Mouse (Mus musculus) large intestine, adult 2 months (tissue): ENCODE data around the gene Msl1. TPM values are rescaled to one million over a fixed set of nuclear protein-coding genes. Genes with fewer than 3 reads are reported as not detected.

Source experiments
- DNase-seq: peaks from one replicate; pipeline ENCODE4 v3.0.0-alpha.2; 2012; ENCODE audit warnings: low read depth, low spot score
- WGBS: fragments of 180-500 bp; shearing (Covaris S2); methylation state at CpG from one replicate; pipeline ENCODE4 v1.1.7; 2018; 5-methylcytosine and 5-hydroxymethylcytosine counted together
- polyA plus RNA-seq: library from polyadenylated mRNA; depleted of rRNA; stranded (reverse); fragments of >200 nt; gene quantifications from 2 replicates; pipeline ENCODE4 v1.2.3, GENCODE M21; 2012; rRNA removed

Gene Msl1
- polyA plus RNA-seq, 1 experiment = 22.1 TPM

DNA sequence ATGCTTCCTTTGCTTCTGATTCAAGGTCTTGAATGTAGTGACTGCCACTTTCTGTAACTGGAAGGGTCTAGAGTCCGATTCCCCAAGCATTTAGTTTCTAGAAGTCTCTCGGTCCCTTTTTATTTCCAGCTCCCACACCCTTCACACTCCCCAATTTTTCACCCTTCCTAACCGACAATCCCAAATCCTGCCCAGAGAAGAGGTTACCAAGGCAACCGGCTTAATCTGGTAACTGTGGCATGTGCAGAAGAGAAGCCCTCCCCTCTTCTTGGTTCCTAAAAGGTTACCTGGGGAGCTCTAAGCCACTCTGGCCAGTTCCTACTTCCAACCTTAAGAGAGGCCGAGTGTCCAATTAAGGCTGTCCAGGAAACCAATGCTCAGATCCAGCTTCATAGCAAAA is 40.0 kb downstream of the Msl1 start:
- no peak for DNase-seq

DNA sequence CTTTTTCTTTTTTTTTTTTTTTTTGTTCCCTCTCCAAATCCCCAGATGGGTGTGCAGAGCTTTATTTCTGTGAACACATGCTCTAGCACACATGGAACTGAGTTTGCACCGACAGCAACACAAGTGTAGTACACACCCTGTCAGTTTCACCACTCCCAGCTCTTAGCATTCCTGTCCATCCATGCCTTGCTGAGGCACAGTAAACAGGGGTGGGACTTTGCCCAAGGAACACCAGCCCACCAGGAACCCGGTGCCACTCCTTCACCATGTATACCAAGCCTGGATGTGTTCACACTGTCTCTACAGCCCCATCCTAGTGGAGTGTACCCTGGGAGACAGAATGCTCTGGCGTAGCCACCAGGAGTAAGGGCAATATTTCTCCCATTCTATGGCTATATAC is 40.4 kb downstream of the Msl1 start:
- no peak for DNase-seq
- WGBS = 21% methylated on average over 3 of the region's 3 CpGs

More for the DNA sequence above, 40.0 kb downstream of the Msl1 start:
- 43% methylated on average over 5 of the region's 5 CpGs for WGBS

DNA sequence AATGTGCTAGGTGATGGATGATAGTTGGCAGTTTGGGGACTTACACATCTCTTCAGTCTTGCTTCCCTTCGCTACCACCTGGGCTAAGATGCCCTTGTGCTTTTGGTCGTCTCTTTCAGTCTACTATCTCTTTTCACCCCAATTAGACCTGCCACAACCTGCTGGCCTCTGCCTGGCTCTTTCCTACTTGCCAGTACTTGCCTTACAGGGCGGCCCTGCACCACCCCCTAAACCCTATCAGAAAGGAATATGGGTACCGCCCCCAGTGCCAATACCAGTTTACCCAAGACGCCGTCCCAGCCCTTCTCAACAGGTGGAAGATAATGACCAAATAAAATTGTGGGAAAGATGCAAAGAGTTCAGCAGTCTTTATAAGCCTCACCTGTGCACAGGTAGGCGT is 40.8 kb downstream of the Msl1 start:
- 13% methylated on average over 7 of the region's 7 CpGs for WGBS
- DNase-seq = no peak

DNA sequence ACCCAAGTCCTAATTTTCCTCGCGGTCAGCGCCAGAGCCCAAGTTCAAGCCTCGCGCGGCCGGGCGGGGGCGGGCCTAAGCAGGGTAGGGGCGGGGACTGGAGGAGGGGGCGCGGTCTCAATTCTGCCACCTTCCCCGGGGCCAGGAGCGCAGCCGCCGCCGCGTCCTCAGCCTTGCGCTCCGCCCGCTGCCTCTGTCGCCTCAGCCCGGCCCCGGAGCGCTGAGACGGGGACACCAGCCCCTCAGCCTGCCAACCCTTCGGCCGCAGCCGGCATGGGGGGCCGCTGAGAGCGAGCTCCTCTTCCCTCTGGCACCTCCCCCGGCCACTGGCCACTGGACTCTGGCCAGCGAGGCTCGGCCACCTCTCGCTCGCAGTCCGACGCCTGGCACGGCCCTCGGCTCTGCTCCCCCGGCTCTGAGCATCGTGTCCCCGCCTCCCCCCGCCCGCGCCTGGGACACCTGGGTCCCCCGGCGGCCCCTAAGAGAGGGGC is 41.4 kb downstream of the Msl1 start, which contains the start of gene Rapgefl1:
Gene Rapgefl1 (plus strand): TSS at position 135 of the 491 bp plus-strand sequence.
- DNase-seq = no peak
- 1% methylated on average over 47 of the region's 48 CpGs for WGBS

DNA sequence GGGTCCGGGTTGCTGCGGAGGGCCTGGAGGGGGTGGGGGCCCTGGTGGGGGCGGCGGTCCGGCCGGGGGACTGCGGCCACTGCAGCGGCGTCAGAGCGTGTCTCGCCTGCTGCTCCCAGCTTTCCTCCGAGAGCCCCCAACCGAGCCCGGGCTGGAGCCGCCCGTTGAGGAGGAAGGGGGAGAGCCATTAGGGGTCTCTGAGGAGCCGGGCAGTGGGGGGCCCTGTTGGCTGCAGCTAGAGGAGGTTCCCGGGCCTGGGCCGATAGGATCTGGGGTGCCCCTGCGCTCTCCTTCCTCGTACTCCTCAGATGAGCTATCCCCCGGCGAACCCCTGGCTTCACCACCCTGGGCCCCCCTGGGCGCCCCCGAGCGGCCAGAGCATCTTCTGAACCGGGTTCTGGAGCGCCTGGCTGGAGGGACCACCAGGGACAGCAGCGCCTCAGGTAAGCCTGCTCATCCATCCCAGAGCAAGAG is 42.0 kb downstream of the Msl1 start:
- 3% methylated on average over 28 of the region's 29 CpGs for WGBS
- DNase-seq = no peak

DNA sequence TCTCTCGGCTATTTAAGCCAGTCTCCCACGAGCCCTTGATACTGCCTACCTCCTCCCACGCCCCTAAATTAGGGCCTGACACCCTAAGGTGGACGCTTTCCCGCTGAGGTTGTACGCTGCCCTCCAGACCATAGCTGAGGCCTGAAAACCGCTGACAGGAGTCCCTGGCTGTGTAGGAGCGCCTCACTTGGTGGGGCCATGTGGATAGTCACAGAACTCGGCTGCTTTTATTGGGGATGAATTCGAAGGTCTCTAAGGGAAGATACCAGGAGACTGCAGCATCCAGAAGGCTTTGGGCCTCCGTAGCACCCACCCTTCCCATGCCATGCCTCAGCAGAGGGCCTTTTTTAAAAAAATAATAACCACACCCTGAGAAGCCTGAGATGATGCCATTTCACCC is 42.6 kb downstream of the Msl1 start:
- DNase-seq = no peak
- WGBS = 57% methylated on average over 11 of the region's 11 CpGs

DNA sequence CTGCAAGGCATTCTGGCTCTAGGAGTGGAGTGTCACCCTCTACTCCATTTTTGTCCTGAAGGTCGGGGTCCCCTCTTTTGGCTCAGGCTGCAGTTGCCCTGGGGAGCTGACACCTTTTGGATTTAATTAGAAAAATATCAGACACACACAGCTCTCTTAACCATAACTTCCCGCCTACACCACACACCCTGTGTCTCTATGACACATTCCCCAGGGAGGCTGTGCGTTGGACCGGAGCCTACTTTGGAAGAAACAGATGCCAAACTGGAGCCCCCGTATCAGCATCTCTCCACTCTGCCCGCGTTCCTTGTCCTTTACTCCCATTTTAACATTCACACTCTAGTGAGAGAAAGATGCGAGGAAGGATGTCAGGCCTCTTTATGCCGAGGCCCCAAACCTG is 43.2 kb downstream of the Msl1 start:
- DNase-seq = no peak

DNA sequence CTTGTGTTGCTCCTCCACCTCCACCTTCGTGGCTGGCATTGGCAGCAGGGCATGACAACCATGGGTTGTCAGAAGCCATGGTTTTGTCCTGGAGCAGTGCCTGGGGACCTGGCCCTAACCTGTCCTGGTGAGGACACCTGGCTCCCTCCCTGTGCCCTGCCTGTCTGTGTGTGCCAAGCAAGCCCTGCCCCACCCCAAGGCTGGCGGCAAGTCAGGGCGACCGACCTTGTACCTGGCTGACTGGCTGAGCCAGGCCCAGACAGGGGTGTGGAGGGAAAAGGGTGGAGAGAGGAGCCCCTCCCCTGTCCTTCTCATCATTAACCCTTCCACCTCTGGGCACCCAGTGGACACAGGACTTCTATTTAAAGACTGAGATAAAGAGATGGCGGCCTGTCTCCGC is 44.1 kb downstream of the Msl1 start:
- WGBS = 27% methylated on average over 6 of the region's 6 CpGs
- DNase-seq = no peak

More for the DNA sequence above, 43.2 kb downstream of the Msl1 start:
- WGBS = 58% methylated on average over 9 of the region's 9 CpGs

DNA sequence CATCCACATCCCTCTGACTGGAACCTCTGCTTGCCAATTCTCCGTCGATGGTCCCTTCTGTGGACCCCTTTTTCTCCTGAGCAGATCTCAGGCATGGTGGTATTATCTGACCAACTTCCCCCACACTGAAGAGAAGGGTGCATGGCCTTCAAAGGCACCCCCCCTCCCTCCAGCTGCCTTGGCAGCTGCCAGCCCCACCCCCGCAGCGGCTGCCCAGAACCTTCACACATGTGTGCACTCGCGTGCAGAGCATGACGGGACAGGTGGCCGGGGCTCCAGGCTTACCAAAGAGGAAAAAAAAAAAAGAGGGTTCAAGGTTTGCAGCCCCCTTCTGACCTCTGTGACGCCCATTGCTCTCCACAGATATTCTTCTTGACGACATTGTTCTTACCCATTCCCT is 44.6 kb downstream of the Msl1 start:
- WGBS = 33% methylated on average over 10 of the region's 10 CpGs
- no peak for DNase-seq

DNA sequence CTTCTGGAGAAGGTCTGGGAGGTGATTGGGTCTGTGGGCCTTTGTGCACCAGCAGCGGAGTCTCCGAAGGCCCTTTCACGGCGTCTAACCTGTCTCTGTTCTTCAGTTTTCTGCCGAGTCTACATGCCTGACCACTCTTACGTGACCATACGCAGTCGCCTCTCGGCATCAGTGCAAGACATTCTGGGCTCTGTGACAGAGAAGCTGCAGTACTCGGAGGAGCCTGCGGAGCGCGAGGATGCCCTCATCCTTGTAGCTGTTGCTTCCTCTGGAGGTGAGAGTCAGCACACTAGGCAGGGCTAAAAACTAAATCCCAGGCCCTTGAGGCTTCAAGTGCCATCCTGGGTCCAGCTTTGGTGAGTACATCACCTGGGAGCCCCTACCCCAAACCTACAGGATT is 50.7 kb downstream of the Msl1 start:
- 74% methylated on average over 13 of the region's 13 CpGs for WGBS
- DNase-seq = no peak

DNA sequence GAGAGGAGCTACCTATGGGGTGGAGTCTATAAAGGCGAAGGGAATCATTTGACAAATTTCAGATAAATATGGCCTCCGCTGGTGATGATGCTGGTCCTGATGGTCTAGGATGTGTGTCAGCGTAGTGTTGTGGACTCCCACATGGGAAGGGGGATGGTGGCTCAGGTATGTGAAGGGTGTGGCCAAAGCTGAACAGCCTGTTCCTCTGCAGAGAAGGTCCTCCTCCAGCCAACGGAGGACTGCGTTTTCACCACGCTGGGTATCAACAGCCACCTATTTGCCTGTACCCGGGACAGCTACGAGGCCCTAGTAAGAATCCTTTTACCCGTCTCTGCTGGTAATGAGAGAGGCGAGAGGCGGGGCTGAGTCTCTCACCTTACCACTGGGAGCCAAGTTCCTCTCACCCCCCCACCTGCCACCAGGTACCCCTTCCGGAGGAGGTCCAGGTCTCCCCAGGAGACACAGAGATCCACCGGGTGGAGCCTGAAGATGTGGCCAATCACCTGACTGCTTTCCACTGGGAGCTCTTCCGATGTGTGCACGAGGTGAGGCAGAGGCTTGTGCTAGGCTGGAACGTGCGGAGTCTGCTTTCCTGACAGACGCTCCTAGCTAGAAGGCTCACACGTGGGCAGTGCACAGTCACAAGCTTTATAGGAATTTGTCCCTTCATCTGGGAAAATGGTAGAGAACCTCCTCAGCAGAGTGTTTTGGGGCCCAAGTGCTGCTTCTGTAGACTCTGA is 51.7 kb downstream of the Msl1 start:
- 78% methylated on average over 19 of the region's 19 CpGs for WGBS

DNA sequence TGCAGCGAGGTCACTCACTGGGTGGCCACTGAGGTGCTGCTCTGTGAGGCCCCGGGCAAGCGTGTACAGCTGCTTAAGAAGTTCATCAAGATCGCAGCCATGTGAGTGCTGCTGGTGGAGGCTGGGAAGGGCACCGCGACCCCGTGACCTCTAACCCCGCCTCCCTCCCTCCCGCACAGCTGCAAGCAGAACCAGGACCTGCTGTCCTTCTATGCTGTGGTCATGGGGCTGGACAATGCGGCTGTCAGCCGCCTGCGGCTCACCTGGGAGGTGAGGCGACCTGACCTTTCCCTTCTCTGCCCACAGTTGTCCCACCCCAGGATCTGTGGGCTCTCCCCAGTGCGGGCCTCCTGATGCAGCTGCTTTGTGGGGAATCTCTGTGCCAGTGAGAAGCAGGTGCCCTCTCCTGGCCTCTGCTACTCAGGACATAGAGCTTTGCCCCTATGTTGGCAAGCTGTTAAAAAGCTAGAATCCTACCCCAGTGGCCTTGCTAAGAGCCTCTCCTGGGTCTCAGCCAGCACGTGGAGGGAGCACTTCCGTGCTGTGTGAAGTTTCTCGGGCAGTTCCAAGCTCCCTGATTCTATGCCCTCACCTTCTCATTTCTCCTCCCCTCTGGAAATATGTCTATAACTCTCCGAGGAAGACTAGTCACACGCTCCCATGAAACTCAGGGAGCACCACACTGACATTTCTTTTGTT is 54.0 kb downstream of the Msl1 start:
- 63% methylated on average over 19 of the region's 19 CpGs for WGBS
- DNase-seq = no peak

More for the DNA sequence above, 51.7 kb downstream of the Msl1 start:
- no peak for DNase-seq

DNA sequence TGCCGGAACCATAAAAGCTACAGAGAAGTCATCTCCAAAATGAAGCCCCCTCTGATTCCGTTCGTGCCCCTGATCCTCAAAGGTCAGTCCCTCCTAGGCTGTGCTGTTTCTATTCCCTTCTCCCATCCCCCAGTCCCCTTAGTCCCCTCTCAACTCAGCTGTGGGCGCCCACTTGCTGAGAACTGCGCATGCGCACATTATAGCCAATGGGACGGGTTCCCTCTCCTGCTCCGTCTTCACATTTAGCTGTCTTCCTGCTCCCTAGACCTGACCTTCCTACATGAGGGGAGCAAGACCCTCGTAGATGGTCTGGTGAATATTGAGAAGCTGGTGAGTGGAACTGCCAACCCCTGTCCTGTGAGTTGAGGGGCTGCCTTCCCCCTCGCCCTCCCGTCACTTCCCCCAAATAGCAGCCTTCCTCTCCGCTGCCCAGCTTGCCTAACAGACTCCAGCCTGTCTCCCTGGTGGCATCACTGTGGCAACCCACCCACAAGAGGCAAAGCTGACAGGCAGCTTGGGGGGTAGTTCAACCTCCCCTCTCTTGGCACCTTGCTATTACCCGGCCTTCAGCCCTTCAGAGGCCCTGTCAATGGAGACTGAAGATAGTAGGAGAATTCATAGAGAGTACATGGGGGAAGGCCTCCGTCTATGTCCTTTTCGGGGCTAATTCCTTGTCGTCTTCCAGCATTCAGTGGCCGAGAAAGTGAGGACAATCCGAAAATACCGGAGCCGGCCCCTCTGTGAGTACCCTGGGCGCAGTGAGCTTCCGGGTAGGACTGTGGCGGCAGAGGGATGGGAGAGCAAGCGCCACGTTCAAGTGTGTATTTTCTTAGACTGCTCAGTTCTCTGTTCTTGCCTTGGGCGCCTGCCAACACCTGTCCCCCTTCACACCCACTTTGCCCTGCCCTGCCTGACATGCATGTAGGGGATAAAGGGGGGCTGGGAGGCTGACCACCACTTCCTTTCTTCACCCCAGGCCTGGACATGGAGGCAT is 55.1 kb downstream of the Msl1 start:
- WGBS = 86% methylated on average over 26 of the region's 26 CpGs
- no peak for DNase-seq

DNA sequence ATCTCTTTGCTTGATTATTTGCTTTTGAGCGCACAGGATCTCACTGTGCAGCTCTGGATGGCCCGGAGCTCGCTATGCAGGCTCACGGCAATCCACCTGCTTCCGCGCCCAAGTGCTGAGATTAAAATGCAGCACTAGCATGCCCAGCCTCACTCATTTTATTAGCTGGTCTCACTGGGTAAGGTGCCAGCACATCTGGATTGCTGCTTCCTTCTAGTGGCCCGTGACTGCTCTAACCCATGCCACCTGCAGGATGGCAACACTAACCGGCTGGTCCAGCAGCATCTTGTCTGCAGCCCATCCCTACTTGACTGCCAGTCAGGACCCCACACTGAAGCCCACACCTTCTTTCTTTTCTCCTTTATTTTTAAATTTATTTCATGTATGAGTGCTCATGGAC is 58.8 kb downstream of the Msl1 start:
- no peak for DNase-seq
- WGBS = 42% methylated on average over 8 of the region's 8 CpGs

DNA sequence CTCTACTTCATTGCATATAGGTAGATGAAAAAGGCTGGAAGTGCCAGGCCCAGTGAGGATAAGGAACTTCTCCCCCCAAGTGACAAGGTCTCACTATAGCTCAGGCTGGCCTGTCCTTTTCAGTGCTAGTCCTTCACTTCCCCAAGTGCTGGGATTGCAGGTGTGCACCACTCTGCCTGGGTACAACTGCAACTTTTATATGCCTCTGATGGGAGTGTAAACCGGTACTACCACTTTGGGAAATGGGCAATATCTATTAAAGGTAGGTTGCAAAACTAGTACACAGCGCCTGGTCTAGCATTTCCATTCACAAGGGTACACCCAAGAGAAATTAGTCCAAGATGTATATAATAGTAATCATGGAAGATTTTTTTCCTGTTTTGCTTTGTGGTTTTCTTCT is 59.3 kb downstream of the Msl1 start:
- 34% methylated on average over 2 of the region's 2 CpGs for WGBS
- no peak for DNase-seq

Other genes with a start within 250 kb of the Msl1 start
- 8.1 and 15.1 TPM in 2 replicates for gene Ikzf3, start 249.5 kb upstream of the Msl1 start, polyA plus RNA-seq
- 0.31 and 0.78 TPM in 2 replicates for gene Zpbp2, start 244.4 kb upstream of the Msl1 start, polyA plus RNA-seq
- 45.7 and 70.2 TPM in 2 replicates for gene Ormdl3, start 208.1 kb upstream of the Msl1 start, polyA plus RNA-seq
- not detected in 2 replicates for gene Lrrc3c, start 197.2 kb upstream of the Msl1 start, polyA plus RNA-seq
- not detected in 2 replicates for gene Gm12355, start 169.9 kb upstream of the Msl1 start, polyA plus RNA-seq
- not detected in 2 replicates for gene Gsdma3, start 169.2 kb upstream of the Msl1 start, polyA plus RNA-seq
- gene Gsdma2, start 148.8 kb upstream of the Msl1 start, polyA plus RNA-seq = 0.89 and 1.8 TPM in 2 replicates
- 0.41 and 0.51 TPM in 2 replicates for gene Gsdma, start 131.2 kb upstream of the Msl1 start, polyA plus RNA-seq
- gene Psmd3, start 113.0 kb upstream of the Msl1 start, polyA plus RNA-seq = 186 and 196 TPM in 2 replicates
- not detected in 2 replicates for gene Csf3, start 94.3 kb upstream of the Msl1 start, polyA plus RNA-seq
- 43.2 and 50.8 TPM in 2 replicates for gene Med24, start 66.1 kb upstream of the Msl1 start, polyA plus RNA-seq
- 55.9 and 83.8 TPM in 2 replicates for gene Thra, start 54.9 kb upstream of the Msl1 start, polyA plus RNA-seq
- gene Nr1d1, start 20.2 kb upstream of the Msl1 start, polyA plus RNA-seq = 32.0 and 71.6 TPM in 2 replicates
- gene Casc3, start 9.4 kb downstream of the Msl1 start, polyA plus RNA-seq = 21.1 and 23.8 TPM in 2 replicates
- gene Rapgefl1, start 41.3 kb downstream of the Msl1 start, polyA plus RNA-seq = 29.2 and 37.4 TPM in 2 replicates
- gene Wipf2, start 68.1 kb downstream of the Msl1 start, polyA plus RNA-seq = 9.9 and 13.8 TPM in 2 replicates
- gene Cdc6, start 112.3 kb downstream of the Msl1 start, polyA plus RNA-seq = 2.4 and 2.7 TPM in 2 replicates
- 24.8 and 31.8 TPM in 2 replicates for gene Rara, start 132.3 kb downstream of the Msl1 start, polyA plus RNA-seq
- 1.1 and 1.4 TPM in 2 replicates for gene Gjd3, start 187.5 kb downstream of the Msl1 start, polyA plus RNA-seq
- gene Top2a, start 228.7 kb downstream of the Msl1 start, polyA plus RNA-seq = 25.6 and 27.9 TPM in 2 replicates
- 111 and 134 TPM in 2 replicates for gene Igfbp4, start 245.7 kb downstream of the Msl1 start, polyA plus RNA-seq